Mouse (Mus musculus): ENCODE measurements at regions not wholly inside any gene's neighbourhood (a gene's known extent, or its start where the extent isn't known, plus 50 kb on each side); places are given as distances from the start of the nearest gene placed in this dataset.

- H3K36me3 ChIP-seq (ENCODE audit: control insufficient read depth, insufficient read depth, low read length): no peaks in the 10 kb centered on the region
- no peak overlapping the region for H3K27ac ChIP-seq (ENCODE audit: insufficient read depth, low read depth, low read length)
- DNase-seq: no peak
- TF ChIP-seq POLR2A (IDR thresholded peaks at IDR 0.05; ENCODE audit: low read depth, low read length): no peak
- no peaks in the 10 kb centered on the region for H3K4me1 ChIP-seq (ENCODE audit: control insufficient read depth, insufficient read depth, low read length)
- no peaks in the 10 kb centered on the region for H3K27me3 ChIP-seq (replicated peaks; ENCODE audit: control insufficient read depth, insufficient read depth, low read length)
- no peak overlapping the region for H3K4me3 ChIP-seq (ENCODE audit: insufficient read depth, low read depth, low read length)
- WGBS: 20% methylated on average over 11 of the region's 11 CpGs
Observed at GRCm38 (mm10) chr13:70037985-70038667, 235.9 kb downstream of the Med10 start.

GRCm38 (mm10) chr13:70057920-70058319 is 255.7 kb downstream of the Med10 start:
- no peak overlapping the region for H3K27ac ChIP-seq (ENCODE audit: insufficient read depth, low read depth, low read length)
- no peaks in the 10 kb centered on the region for H3K36me3 ChIP-seq (ENCODE audit: control insufficient read depth, insufficient read depth, low read length)
- DNase-seq: no peak
- no peaks in the 10 kb centered on the region for H3K4me1 ChIP-seq (ENCODE audit: control insufficient read depth, insufficient read depth, low read length)
- TF ChIP-seq POLR2A (IDR thresholded peaks at IDR 0.05; ENCODE audit: low read depth, low read length): no peak
- no peak for TF ChIP-seq CTCF (conservative IDR thresholded peaks at IDR 0.05; ENCODE audit: insufficient read depth, insufficient read length, low read depth, low read length)
- no peak overlapping the region for H3K4me3 ChIP-seq (ENCODE audit: insufficient read depth, low read depth, low read length)
- no peaks in the 10 kb centered on the region for H3K27me3 ChIP-seq (replicated peaks; ENCODE audit: control insufficient read depth, insufficient read depth, low read length)
- WGBS: 71% methylated on average over 9 of the region's 9 CpGs

GRCm38 (mm10) chr13:70061363-70061945 is 259.3 kb downstream of the Med10 start:
- no peak overlapping the region for H3K4me3 ChIP-seq (ENCODE audit: insufficient read depth, low read depth, low read length)
- H3K4me1 ChIP-seq (ENCODE audit: control insufficient read depth, insufficient read depth, low read length): no peaks in the 10 kb centered on the region
- H3K36me3 ChIP-seq (ENCODE audit: control insufficient read depth, insufficient read depth, low read length): no peaks in the 10 kb centered on the region
- no peaks in the 10 kb centered on the region for H3K27me3 ChIP-seq (replicated peaks; ENCODE audit: control insufficient read depth, insufficient read depth, low read length)
- WGBS: 55% methylated on average over 13 of the region's 13 CpGs
- no peak for DNase-seq
- H3K27ac ChIP-seq (ENCODE audit: insufficient read depth, low read depth, low read length): no peak overlapping the region
- no peak for TF ChIP-seq POLR2A (IDR thresholded peaks at IDR 0.05; ENCODE audit: low read depth, low read length)
- TF ChIP-seq CTCF (conservative IDR thresholded peaks at IDR 0.05; ENCODE audit: insufficient read depth, insufficient read length, low read depth, low read length): no peak

GRCm38 (mm10) chr13:70073655-70074054 is 271.5 kb downstream of the Med10 start:
- DNase-seq: no peak

GRCm38 (mm10) chr13:70075353-70075752 is 273.2 kb downstream of the Med10 start:
- TF ChIP-seq POLR2A (IDR thresholded peaks at IDR 0.05; ENCODE audit: low read depth, low read length) (no peak), CTCF (conservative IDR thresholded peaks at IDR 0.05; ENCODE audit: insufficient read depth, insufficient read length, low read depth, low read length) (no peak)
- Histone ChIP-seq H3K4me3 (ENCODE audit: insufficient read depth, low read depth, low read length) (no peak overlapping the region), H3K36me3 (ENCODE audit: control insufficient read depth, insufficient read depth, low read length) (no peaks in the 10 kb centered on the region), H3K27ac (ENCODE audit: insufficient read depth, low read depth, low read length) (no peak overlapping the region), H3K27me3 (replicated peaks; ENCODE audit: control insufficient read depth, insufficient read depth, low read length) (no peaks in the 10 kb centered on the region), H3K4me1 (ENCODE audit: control insufficient read depth, insufficient read depth, low read length) (no peaks in the 10 kb centered on the region)
- no peak for DNase-seq
- 82% methylated on average over 4 of the region's 4 CpGs for WGBS

More at GRCm38 (mm10) chr13:70073655-70074054, 271.5 kb downstream of the Med10 start:
- TF ChIP-seq POLR2A (IDR thresholded peaks at IDR 0.05; ENCODE audit: low read depth, low read length): no peak
- TF ChIP-seq CTCF (conservative IDR thresholded peaks at IDR 0.05; ENCODE audit: insufficient read depth, insufficient read length, low read depth, low read length): no peak
- Histone ChIP-seq H3K27me3 (replicated peaks; ENCODE audit: control insufficient read depth, insufficient read depth, low read length) (no peaks in the 10 kb centered on the region), H3K4me1 (ENCODE audit: control insufficient read depth, insufficient read depth, low read length) (no peaks in the 10 kb centered on the region), H3K27ac (ENCODE audit: insufficient read depth, low read depth, low read length) (no peak overlapping the region), H3K36me3 (ENCODE audit: control insufficient read depth, insufficient read depth, low read length) (no peaks in the 10 kb centered on the region), H3K4me3 (ENCODE audit: insufficient read depth, low read depth, low read length) (no peak overlapping the region)
- 47% methylated on average over 6 of the region's 6 CpGs for WGBS

GRCm38 (mm10) chr13:70081108-70081507 is 278.9 kb downstream of the Med10 start:
- no peak for DNase-seq
- no peaks in the 10 kb centered on the region for H3K36me3 ChIP-seq (ENCODE audit: control insufficient read depth, insufficient read depth, low read length)
- 87% methylated on average over 4 of the region's 4 CpGs for WGBS
- TF ChIP-seq POLR2A (IDR thresholded peaks at IDR 0.05; ENCODE audit: low read depth, low read length) (no peak), CTCF (conservative IDR thresholded peaks at IDR 0.05; ENCODE audit: insufficient read depth, insufficient read length, low read depth, low read length) (no peak)
- no peak overlapping the region for H3K27ac ChIP-seq (ENCODE audit: insufficient read depth, low read depth, low read length)
- no peak overlapping the region for H3K4me3 ChIP-seq (ENCODE audit: insufficient read depth, low read depth, low read length)
- no peaks in the 10 kb centered on the region for H3K27me3 ChIP-seq (replicated peaks; ENCODE audit: control insufficient read depth, insufficient read depth, low read length)
- no peaks in the 10 kb centered on the region for H3K4me1 ChIP-seq (ENCODE audit: control insufficient read depth, insufficient read depth, low read length)

- H3K27me3 ChIP-seq (replicated peaks; ENCODE audit: control insufficient read depth, insufficient read depth, low read length): no peaks in the 10 kb centered on the region
- TF ChIP-seq CTCF (conservative IDR thresholded peaks at IDR 0.05; ENCODE audit: insufficient read depth, insufficient read length, low read depth, low read length) (no peak), POLR2A (IDR thresholded peaks at IDR 0.05; ENCODE audit: low read depth, low read length) (no peak)
- WGBS: 70% methylated on average over 4 of the region's 4 CpGs
- DNase-seq: no peak
- no peak overlapping the region for H3K4me3 ChIP-seq (ENCODE audit: insufficient read depth, low read depth, low read length)
- no peaks in the 10 kb centered on the region for H3K4me1 ChIP-seq (ENCODE audit: control insufficient read depth, insufficient read depth, low read length)
- no peaks in the 10 kb centered on the region for H3K36me3 ChIP-seq (ENCODE audit: control insufficient read depth, insufficient read depth, low read length)
- H3K27ac ChIP-seq (ENCODE audit: insufficient read depth, low read depth, low read length): no peak overlapping the region
Observed at GRCm38 (mm10) chr13:70092886-70093285, 290.7 kb downstream of the Med10 start.

Data from kidney, adult 2 months (tissue).